Comparison of ENCODE assay signal across 8 mouse cellular contexts in genomic region chr1:86487295-86487907, GRCm38 (mm10). TPM values are rescaled to one million over a fixed set of nuclear protein-coding genes. Genes with fewer than 3 reads are reported as not detected.
DNase-seq lines count a peak whose midpoint lies in the region; ATAC-seq and TF ChIP-seq lines count a peak whose summit lies in the region.

No protein-coding gene starts in this region.

- peak; percentile 88 for TF ChIP-seq EP300 in lung, postnatal 0 days (IDR thresholded peaks at IDR 0.05)

- H3K27me3 ChIP-seq in hindbrain, embryonic 10.5 days (ENCODE audit: insufficient read depth, poor library complexity, severe bottlenecking), result no peaks in the 10 kb centered on the region
- no peaks in the 10 kb centered on the region for H3K27me3 ChIP-seq in lung, postnatal 0 days (replicated peaks; ENCODE audit: insufficient read depth, low read length)

- peak overlapping the region; percentile 99 for H3K27ac ChIP-seq in hindbrain, embryonic 10.5 days
- peak overlapping the region; percentile 96 for H3K27ac ChIP-seq in lung, postnatal 0 days (ENCODE audit: low read length)

- H3K36me3 ChIP-seq in hindbrain, embryonic 10.5 days, result no peaks in the 10 kb centered on the region
- H3K36me3 ChIP-seq in lung, postnatal 0 days (ENCODE audit: insufficient read depth, low read length), result no peaks in the 10 kb centered on the region

- H3K9me3 ChIP-seq in hindbrain, embryonic 10.5 days, result no peaks in the 10 kb centered on the region
- no peaks in the 10 kb centered on the region for H3K9me3 ChIP-seq in lung, postnatal 0 days (ENCODE audit: low read length)

- H3K4me1 ChIP-seq in hindbrain, embryonic 10.5 days (replicated peaks), result peaks cover 34% of the 10 kb centered on the region
- peaks cover 28% of the 10 kb centered on the region; the same call in 1 of the 2 replicates for H3K4me1 ChIP-seq in lung, postnatal 0 days (ENCODE audit: insufficient read depth, low read depth, low read length)

- peak overlapping the region; percentile 66 for H3K9ac ChIP-seq in lung, postnatal 0 days (replicated peaks; ENCODE audit: low read depth)

- TF ChIP-seq CTCF in lung, postnatal 0 days (IDR thresholded peaks at IDR 0.05), result no peak; the same call in 1 of the 2 replicates

- peak overlapping the region; percentile 71 for H3K4me3 ChIP-seq in hindbrain, embryonic 10.5 days
- peak overlapping the region; percentile 64 for H3K4me3 ChIP-seq in lung, postnatal 0 days (ENCODE audit: low read depth, low read length)

- peak overlapping the region; percentile 74 for H3K4me2 ChIP-seq in lung, postnatal 0 days (replicated peaks; ENCODE audit: low read depth, low read length)

- peak; percentile 96 for DNase-seq in MEL-GATA-1-ER (ENCODE audit: extremely low read depth, low read depth)
- DNase-seq in cerebellum, adult 8-10 months, result peak; percentile 100
- DNase-seq in hindbrain, embryonic 10.5 days (ENCODE audit: low spot score), result peak; percentile 100
- DNase-seq in layer of hippocampus, adult 9-11 months, result peak; percentile 99
- DNase-seq in lung, postnatal 0 days (ENCODE audit: low spot score), result peak; percentile 99
- DNase-seq in ovary, postnatal 14 days (ENCODE audit: low spot score), result peak; percentile 100
- peak; percentile 99 for DNase-seq in thymus, postnatal 14 days

- ATAC-seq in frontal cortex, adult (ENCODE audit: low TSS enrichment), result peak; percentile 95
- peak; percentile 94 for ATAC-seq in lung, postnatal 0 days

- under 1% methylated on average over 74 of the region's 74 CpGs for WGBS in hindbrain, embryonic 10.5 days
- under 1% methylated on average over 61 of the region's 74 CpGs for WGBS in lung, postnatal 0 days

RNA-seq across cellular contexts. Expression of gene Ptma, which starts 39.1 kb away (rescaled TPM):
- polyA plus RNA-seq in hindbrain, embryonic 10.5 days (2016; fragmentation: Nextera tagmentation; extraction: Ambion mirVana), result 2,611 and 3,050 TPM in 2 replicates
- 1,264 and 1,361 TPM in 2 replicates for polyA plus RNA-seq in lung, postnatal 0 days (2015; fragmentation: Nextera tagmentation; extraction: Ambion mirVana)

Comparison
In these comparisons a context has a peak if more than half of its experiments do, and no peak if none do; other contexts are left out.
1. Peak in every context shown above with its lines: DNase-seq, ATAC-seq, H3K4me3 ChIP-seq and H3K27ac ChIP-seq.